ENCODE assay signal across 8 mouse cellular contexts in the genomic region with DNA sequence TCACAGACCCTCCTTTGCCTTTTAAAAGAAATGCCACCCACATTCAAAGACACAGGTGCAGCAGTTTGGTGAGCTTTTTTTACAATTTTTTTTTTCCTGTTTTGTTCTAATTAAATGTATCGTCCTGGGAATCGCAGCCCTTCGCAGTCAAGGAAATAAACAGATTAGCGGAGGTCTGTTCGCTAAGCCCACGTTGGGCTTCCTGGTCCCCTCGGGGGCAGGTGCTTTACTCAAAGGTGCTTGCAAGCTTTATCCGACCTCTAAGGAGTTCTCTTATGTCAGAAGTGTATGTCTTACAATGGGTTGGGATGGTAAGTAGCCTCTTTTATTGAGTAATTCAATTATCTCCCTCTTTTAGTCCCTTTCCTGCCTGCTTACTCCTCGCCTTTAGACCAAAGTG. TPM values are rescaled to one million over a fixed set of nuclear protein-coding genes. Genes with fewer than 3 reads are reported as not detected.
A peak's percentile ranks its signal among the peaks of the same experiment; 100 is the strongest.
DNase-seq lines count a peak whose midpoint lies in the region; ATAC-seq and TF ChIP-seq lines count a peak whose summit lies in the region.

No protein-coding gene starts in this region.

- TF ChIP-seq CTCF in embryonic fibroblast, embryonic 13.5 days (IDR thresholded peaks at IDR 0.05; ENCODE audit: borderline replicate concordance, insufficient read depth, low read length): no peak

- no peak for ATAC-seq in heart, embryonic 12.5 days (ENCODE audit: insufficient number of reproducible peaks, low FRiP score)
- no peak for ATAC-seq in limb, embryonic 14.5 days (ENCODE audit: low FRiP score, low read depth)
- ATAC-seq in stomach, embryonic 16.5 days (ENCODE audit: insufficient read depth, low FRiP score): no peak

- no peak for DNase-seq in heart, adult 11 months
- DNase-seq in CD4-positive helper T cell, adult 2 months (ENCODE audit: low read depth, low spot score): peak; percentile 31
- DNase-seq in limb, embryonic 14.5 days (ENCODE audit: low spot score): no peak
- DNase-seq in ovary, postnatal 14 days (ENCODE audit: low spot score): no peak
- DNase-seq in kidney, postnatal 14 days: no peak

- peak overlapping the region; percentile 77 for H3K4me3 ChIP-seq in heart, embryonic 12.5 days
- peak overlapping the region; percentile 75 for H3K4me3 ChIP-seq in embryonic fibroblast, embryonic 13.5 days (ENCODE audit: insufficient read depth, low read length)
- peak overlapping the region; percentile 81 for H3K4me3 ChIP-seq in limb, embryonic 14.5 days (replicated peaks; ENCODE audit: low read length)
- H3K4me3 ChIP-seq in stomach, embryonic 16.5 days (replicated peaks; ENCODE audit: low read length): peak overlapping the region; percentile 95

- H3K27me3 ChIP-seq in heart, embryonic 12.5 days (replicated peaks): no peaks in the 10 kb centered on the region
- H3K27me3 ChIP-seq in limb, embryonic 14.5 days (ENCODE audit: control insufficient read depth, insufficient read depth, low read length): no peaks in the 10 kb centered on the region
- H3K27me3 ChIP-seq in stomach, embryonic 16.5 days (ENCODE audit: control insufficient read depth, insufficient read depth, low read length): no peaks in the 10 kb centered on the region

- peak overlapping the region; percentile 100 for H3K27ac ChIP-seq in heart, embryonic 12.5 days (ENCODE audit: poor library complexity, severe bottlenecking)
- peak overlapping the region; percentile 100 for H3K27ac ChIP-seq in embryonic fibroblast, embryonic 13.5 days (ENCODE audit: insufficient read depth, low read length)
- H3K27ac ChIP-seq in limb, embryonic 14.5 days (replicated peaks; ENCODE audit: low read depth, low read length): peak overlapping the region; percentile 100
- peak overlapping the region; percentile 100 for H3K27ac ChIP-seq in stomach, embryonic 16.5 days (ENCODE audit: low read length)

- H3K36me3 ChIP-seq in heart, embryonic 12.5 days: peaks cover 6% of the 10 kb centered on the region; the same call in 1 of the 2 replicates
- H3K36me3 ChIP-seq in limb, embryonic 14.5 days (ENCODE audit: control insufficient read depth, insufficient read depth, low read length): no peaks in the 10 kb centered on the region
- no peaks in the 10 kb centered on the region for H3K36me3 ChIP-seq in stomach, embryonic 16.5 days (ENCODE audit: control insufficient read depth, insufficient read depth, low read length)

- peaks cover 44% of the 10 kb centered on the region for H3K4me1 ChIP-seq in heart, embryonic 12.5 days (replicated peaks)
- peaks cover 19% of the 10 kb centered on the region for H3K4me1 ChIP-seq in embryonic fibroblast, embryonic 13.5 days (ENCODE audit: control insufficient read depth, insufficient read depth, low read length)
- H3K4me1 ChIP-seq in limb, embryonic 14.5 days (ENCODE audit: control insufficient read depth, insufficient read depth, low read length): peaks cover 38% of the 10 kb centered on the region
- peaks cover 42% of the 10 kb centered on the region for H3K4me1 ChIP-seq in stomach, embryonic 16.5 days (ENCODE audit: control insufficient read depth, insufficient read depth, low read length)

- no peaks in the 10 kb centered on the region for H3K9me3 ChIP-seq in heart, embryonic 12.5 days (replicated peaks)
- no peaks in the 10 kb centered on the region for H3K9me3 ChIP-seq in limb, embryonic 14.5 days (ENCODE audit: control insufficient read depth, low read length)
- H3K9me3 ChIP-seq in stomach, embryonic 16.5 days (replicated peaks; ENCODE audit: control insufficient read depth, low read length): no peaks in the 10 kb centered on the region

- 1% methylated on average over 9 of the region's 9 CpGs for WGBS in heart, embryonic 12.5 days
- WGBS in limb, embryonic 14.5 days: 3% methylated on average over 9 of the region's 9 CpGs
- WGBS in stomach, embryonic 16.5 days: 3% methylated on average over 9 of the region's 9 CpGs

- H3K9ac ChIP-seq in heart, embryonic 12.5 days: peak overlapping the region; percentile 96
- H3K9ac ChIP-seq in limb, embryonic 14.5 days (ENCODE audit: low read depth, low read length, severe bottlenecking): peak overlapping the region; percentile 100
- H3K9ac ChIP-seq in stomach, embryonic 16.5 days (ENCODE audit: low read length): peak overlapping the region; percentile 100

- TF ChIP-seq POLR2A in embryonic fibroblast, embryonic 13.5 days (IDR thresholded peaks at IDR 0.05; ENCODE audit: low read depth, low read length): peak; percentile 46; the same call in 1 of the 2 replicates
- TF ChIP-seq POLR2A in limb, embryonic 14.5 days (IDR thresholded peaks at IDR 0.05; ENCODE audit: borderline replicate concordance, extremely low read depth, insufficient read depth, insufficient read length): no peak

- H3K4me2 ChIP-seq in heart, embryonic 12.5 days: peak overlapping the region; percentile 91
- peak overlapping the region; percentile 77 for H3K4me2 ChIP-seq in limb, embryonic 14.5 days (replicated peaks; ENCODE audit: low read depth, low read length, severe bottlenecking)
- peak overlapping the region; percentile 84 for H3K4me2 ChIP-seq in stomach, embryonic 16.5 days (ENCODE audit: low read depth, low read length)

RNA-seq across cellular contexts. Expression of a gene that starts 1.7 kb away (rescaled TPM):
- polyA plus RNA-seq in heart, embryonic 12.5 days (2016; fragmentation: Nextera tagmentation; extraction: Ambion mirVana): 14.3 and 14.9 TPM in 2 replicates
- 27.0 and 29.4 TPM in 2 replicates for polyA plus RNA-seq in embryonic fibroblast, embryonic 13.5 days (2011; ENCODE audit: insufficient read length, low read depth, missing spikeins)
- polyA plus RNA-seq in limb, embryonic 14.5 days (2012; rRNA removed): 49.1 and 57.6 TPM in 2 replicates
- 15.7 and 18.9 TPM in 2 replicates for polyA plus RNA-seq in limb, embryonic 14.5 days (2014; fragmentation: Nextera tagmentation; extraction: Ambion mirVana)
- 9.7 and 10.4 TPM in 2 replicates for polyA plus RNA-seq in stomach, embryonic 16.5 days (2015; fragmentation: Nextera tagmentation; extraction: Ambion mirVana)

RNA-seq across cellular contexts. Expression of a gene that starts 14.8 kb away (rescaled TPM):
- 232 and 254 TPM in 2 replicates for polyA plus RNA-seq in heart, embryonic 12.5 days (2016; fragmentation: Nextera tagmentation; extraction: Ambion mirVana)
- polyA plus RNA-seq in embryonic fibroblast, embryonic 13.5 days (2011; ENCODE audit: insufficient read length, low read depth, missing spikeins): 125 and 133 TPM in 2 replicates
- polyA plus RNA-seq in limb, embryonic 14.5 days (2012; rRNA removed): 143 and 172 TPM in 2 replicates
- 273 and 289 TPM in 2 replicates for polyA plus RNA-seq in limb, embryonic 14.5 days (2014; fragmentation: Nextera tagmentation; extraction: Ambion mirVana)
- polyA plus RNA-seq in stomach, embryonic 16.5 days (2015; fragmentation: Nextera tagmentation; extraction: Ambion mirVana): 256 and 262 TPM in 2 replicates

RNA-seq across cellular contexts. Expression of a gene that starts 50.1 kb away (rescaled TPM):
- polyA plus RNA-seq in heart, embryonic 12.5 days (2016; fragmentation: Nextera tagmentation; extraction: Ambion mirVana): 79.0 and 83.6 TPM in 2 replicates
- 19.0 and 27.7 TPM in 2 replicates for polyA plus RNA-seq in embryonic fibroblast, embryonic 13.5 days (2011; ENCODE audit: insufficient read length, low read depth, missing spikeins)
- polyA plus RNA-seq in limb, embryonic 14.5 days (2012; rRNA removed): 32.8 and 41.6 TPM in 2 replicates
- polyA plus RNA-seq in limb, embryonic 14.5 days (2014; fragmentation: Nextera tagmentation; extraction: Ambion mirVana): 42.7 and 51.3 TPM in 2 replicates
- 38.4 and 44.2 TPM in 2 replicates for polyA plus RNA-seq in stomach, embryonic 16.5 days (2015; fragmentation: Nextera tagmentation; extraction: Ambion mirVana)
